Mouse (Mus musculus) heart, embryonic 16.5 days (tissue): Measurements from ENCODE around the gene Srsf7. TPM values are rescaled to one million over a fixed set of nuclear protein-coding genes. Genes with fewer than 3 reads are reported as not detected.
A peak's percentile ranks its signal among the peaks of the same experiment; 100 is the strongest.

Experiments used
- ATAC-seq: fragments of 200-750 bp; cut with Nextera tagmentation; replicated peaks from 2 replicates; pipeline ENCODE4 v1.8.0; 2017; ENCODE audit warnings: moderate number of reproducible peaks; ENCODE audit not compliant: insufficient read depth, low FRiP score; ENCODE audit errors: extremely low read depth
- H3K27ac ChIP-seq: fragments of 300-500 bp; sonication (generic); 2 replicates; pipeline ENCODE4 v1.5.1; 2014; ENCODE audit warnings: mild to moderate bottlenecking, low read length, control low read depth, moderate library complexity
- H3K27me3 ChIP-seq: fragments of 300-500 bp; sonication (generic); 2 replicates; pipeline ENCODE4 v1.6.1; 2014; ENCODE audit warnings: low read length, mixed read lengths; ENCODE audit not compliant: control insufficient read depth, insufficient read depth
- H3K36me3 ChIP-seq: fragments of 300-500 bp; sonication (generic); 2 replicates; pipeline ENCODE4 v1.6.1; 2014; ENCODE audit not compliant: control insufficient read depth, insufficient read depth
- H3K4me1 ChIP-seq: fragments of 300-500 bp; sonication (generic); 2 replicates; pipeline ENCODE4 v1.6.1; 2014; ENCODE audit warnings: low read length, mixed read lengths; ENCODE audit not compliant: control insufficient read depth, insufficient read depth
- H3K4me2 ChIP-seq: fragments of 300-500 bp; sonication (generic); 2 replicates; pipeline ENCODE4 v1.6.1; 2014; ENCODE audit warnings: low read depth, mild to moderate bottlenecking, control low read depth, low read length
- H3K4me3 ChIP-seq: fragments of 300-500 bp; sonication (generic); 2 replicates; pipeline ENCODE4 v1.5.1; 2014; ENCODE audit warnings: mild to moderate bottlenecking, control low read depth, low read length
- H3K9ac ChIP-seq: fragments of 300-500 bp; sonication (generic); 2 replicates; pipeline ENCODE4 v1.6.1; 2014; ENCODE audit warnings: low read length, control low read depth
- H3K9me3 ChIP-seq: fragments of 300-500 bp; sonication (generic); replicated peaks from 2 replicates; pipeline ENCODE4 v1.6.1; 2016; ENCODE audit warnings: low read length; ENCODE audit not compliant: control insufficient read depth
- WGBS: fragments of 180-500 bp; shearing (Covaris S2); extraction: QIAGEN DNeasy Blood & Tissue Kit; methylation state at CpG from one replicate; pipeline ENCODE4 v1.1.7; 2014; 5-methylcytosine and 5-hydroxymethylcytosine counted together
- polyA plus RNA-seq: library from polyadenylated mRNA; unstranded; fragments of >200 nt; fragmentation: Nextera tagmentation; extraction: Ambion mirVana; gene quantifications from 2 replicates; pipeline ENCODE4 v1.2.1, GENCODE M21; 2015

Srsf7 gene
- polyA plus RNA-seq, result 291 and 311 TPM in 2 replicates

- H3K36me3 ChIP-seq, result peaks cover 24% of the 10 kb centered on the region
- H3K27me3 ChIP-seq, result no peaks in the 10 kb centered on the region
- H3K9me3 ChIP-seq, result no peaks in the 10 kb centered on the region
- peak within 1 kb of the TSS; percentile 99 for H3K9ac ChIP-seq
- peak; percentile 94 for ATAC-seq
- H3K4me1 ChIP-seq, result peaks cover 10% of the 10 kb centered on the region
- peak within 1 kb of the TSS; percentile 89 for H3K4me2 ChIP-seq
- peak within 1 kb of the TSS; percentile 99 for H3K27ac ChIP-seq
- peak within 1 kb of the TSS; percentile 84 for H3K4me3 ChIP-seq
- WGBS, result under 1% methylated on average over 91 of the region's 95 CpGs
Measured at GRCm38 (mm10) chr17:80206671-80207581, at the start of gene Srsf7, which contains the start of gene Ttc39d. Gene Srsf7, minus strand, starts transcription at chr17:80207307. Gene Ttc39d, plus strand, starts transcription at chr17:80207460.

GRCm38 (mm10) chr17:80255208-80255607 is 48.1 kb upstream of the Srsf7 start:
- 0 out of 2 replicates have a peak overlapping the region, but pooled peaks have one; percentile 1 for H3K4me3 ChIP-seq
- ATAC-seq, result peak; percentile 91
- H3K4me1 ChIP-seq, result peaks cover 5% of the 10 kb centered on the region
- H3K27me3 ChIP-seq, result no peaks in the 10 kb centered on the region
- H3K27ac ChIP-seq, result peak overlapping the region; percentile 67
- peaks cover 3% of the 10 kb centered on the region; the same call in 1 of the 2 replicates for H3K9me3 ChIP-seq
- peaks cover 57% of the 10 kb centered on the region for H3K36me3 ChIP-seq
- peak overlapping the region; percentile 6 for H3K9ac ChIP-seq
- H3K4me2 ChIP-seq, result peak overlapping the region; percentile 29
- WGBS, result 12% methylated on average over 13 of the region's 13 CpGs

- Histone ChIP-seq H3K9me3 (peaks cover 3% of the 10 kb centered on the region; the same call in 1 of the 2 replicates), H3K4me2 (no peak overlapping the region), H3K27me3 (no peaks in the 10 kb centered on the region), H3K9ac (no peak overlapping the region), H3K4me1 (peaks cover 5% of the 10 kb centered on the region), H3K36me3 (peaks cover 61% of the 10 kb centered on the region), H3K4me3 (no peak overlapping the region), H3K27ac (peak overlapping the region; percentile 67)
- no peak for ATAC-seq
- 92% methylated on average over 5 of the region's 5 CpGs for WGBS
Measured at GRCm38 (mm10) chr17:80254421-80254820, 47.3 kb upstream of the Srsf7 start.

GRCm38 (mm10) chr17:80252757-80253525 is 45.8 kb upstream of the Srsf7 start:
- Histone ChIP-seq H3K4me2 (no peak overlapping the region), H3K4me1 (peaks cover 5% of the 10 kb centered on the region), H3K9me3 (peaks cover 3% of the 10 kb centered on the region; the same call in 1 of the 2 replicates), H3K36me3 (peaks cover 51% of the 10 kb centered on the region), H3K27ac (peak overlapping the region; percentile 78), H3K4me3 (no peak overlapping the region), H3K27me3 (no peaks in the 10 kb centered on the region), H3K9ac (no peak overlapping the region)
- 57% methylated on average over 13 of the region's 13 CpGs for WGBS
- peak; percentile 50; the same call in 1 of the 2 replicates for ATAC-seq

- H3K27ac ChIP-seq, result no peak overlapping the region
- ATAC-seq, result no peak
- H3K27me3 ChIP-seq, result no peaks in the 10 kb centered on the region
- H3K9me3 ChIP-seq, result no peaks in the 10 kb centered on the region
- H3K4me3 ChIP-seq, result no peak overlapping the region
- H3K36me3 ChIP-seq, result peaks cover 58% of the 10 kb centered on the region
- 72% methylated on average over 13 of the region's 13 CpGs for WGBS
- H3K9ac ChIP-seq, result no peak overlapping the region
- no peaks in the 10 kb centered on the region for H3K4me1 ChIP-seq
- H3K4me2 ChIP-seq, result no peak overlapping the region
Measured at GRCm38 (mm10) chr17:80243116-80243515, 36.0 kb upstream of the Srsf7 start.

GRCm38 (mm10) chr17:80241594-80241993 is 34.5 kb upstream of the Srsf7 start:
- Histone ChIP-seq H3K9me3 (no peaks in the 10 kb centered on the region), H3K36me3 (peaks cover 56% of the 10 kb centered on the region), H3K4me3 (no peak overlapping the region), H3K4me2 (no peak overlapping the region), H3K4me1 (no peaks in the 10 kb centered on the region), H3K9ac (no peak overlapping the region), H3K27ac (no peak overlapping the region), H3K27me3 (no peaks in the 10 kb centered on the region)
- ATAC-seq, result no peak
- WGBS, result 83% methylated on average over 9 of the region's 9 CpGs

- Histone ChIP-seq H3K27ac (no peak overlapping the region), H3K4me3 (no peak overlapping the region), H3K4me1 (no peaks in the 10 kb centered on the region), H3K27me3 (no peaks in the 10 kb centered on the region), H3K36me3 (peaks cover 31% of the 10 kb centered on the region), H3K9ac (no peak overlapping the region), H3K9me3 (no peaks in the 10 kb centered on the region), H3K4me2 (no peak overlapping the region)
- 86% methylated on average over 5 of the region's 5 CpGs for WGBS
- no peak for ATAC-seq
Measured at GRCm38 (mm10) chr17:80237475-80237874, 30.4 kb upstream of the Srsf7 start.

GRCm38 (mm10) chr17:80236805-80237204 is 29.7 kb upstream of the Srsf7 start:
- ATAC-seq, result no peak
- 93% methylated on average over 3 of the region's 3 CpGs for WGBS
- H3K9me3 ChIP-seq, result no peaks in the 10 kb centered on the region
- H3K27me3 ChIP-seq, result no peaks in the 10 kb centered on the region
- H3K4me1 ChIP-seq, result no peaks in the 10 kb centered on the region
- peaks cover 26% of the 10 kb centered on the region for H3K36me3 ChIP-seq
- H3K27ac ChIP-seq, result no peak overlapping the region
- H3K4me3 ChIP-seq, result no peak overlapping the region
- no peak overlapping the region for H3K4me2 ChIP-seq
- no peak overlapping the region for H3K9ac ChIP-seq
